Mouse (Mus musculus) brown adipose tissue, adult 24 weeks (tissue): ENCODE results near the gene Slc25a42. TPM values are rescaled to one million over a fixed set of nuclear protein-coding genes. Genes with fewer than 3 reads are reported as not detected.
"Not testable (repeated sequence)": the region's sequence is repeated elsewhere in the genome, so short reads cannot be mapped to it uniquely, and the experiment has no call there.

Source experiments
- H3K27ac ChIP-seq: fragments of 200-500 bp; replicated peaks from 2 replicates; pipeline ENCODE4 v1.5.1; 2012; ENCODE audit warnings: low read depth, mild to moderate bottlenecking, low read length
- H3K4me1 ChIP-seq: fragments of 200-500 bp; 2 replicates; pipeline ENCODE4 v1.6.1; 2012; ENCODE audit warnings: low read length, mixed read lengths; ENCODE audit not compliant: control insufficient read depth, insufficient read depth, insufficient read length
- H3K4me3 ChIP-seq: fragments of 200-500 bp; 2 replicates; pipeline ENCODE4 v1.5.1; 2012; ENCODE audit warnings: low read depth, mild to moderate bottlenecking, low read length, moderate library complexity; ENCODE audit not compliant: insufficient read depth
- polyA plus RNA-seq: library from polyadenylated mRNA; stranded (reverse); fragments of >200 nt; gene quantifications from 2 replicates; pipeline ENCODE4 v1.2.4, GENCODE M21; 2012; ENCODE audit not compliant: missing spikeins, insufficient read depth, insufficient read length

The Slc25a42 gene
- polyA plus RNA-seq, 1 experiment, result 89.9 TPM

DNA sequence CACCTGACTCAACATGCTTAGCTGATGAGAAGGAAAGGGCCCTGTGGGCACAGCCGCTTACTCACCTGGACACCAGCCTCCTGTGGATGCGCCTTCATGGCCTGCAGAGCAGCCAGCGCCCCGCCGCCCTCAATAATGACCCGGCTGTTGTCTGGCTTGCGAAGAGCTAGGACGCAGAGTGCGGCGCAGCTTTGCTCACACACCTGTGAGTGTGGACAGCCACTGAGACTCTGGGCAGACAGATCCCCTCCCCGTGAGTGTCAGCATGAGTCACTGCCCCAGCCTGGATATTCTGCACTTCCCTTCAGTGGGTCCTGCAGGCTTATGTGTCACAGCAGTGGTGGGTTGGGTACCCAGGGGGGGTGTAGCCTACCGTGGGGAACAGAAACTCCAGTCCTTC is 9.9 kb upstream of the Slc25a42 start:
- peak overlapping the region; percentile 90 for H3K27ac ChIP-seq
- H3K4me1 ChIP-seq, result peaks cover 28% of the 10 kb centered on the region
- no peak overlapping the region for H3K4me3 ChIP-seq

DNA sequence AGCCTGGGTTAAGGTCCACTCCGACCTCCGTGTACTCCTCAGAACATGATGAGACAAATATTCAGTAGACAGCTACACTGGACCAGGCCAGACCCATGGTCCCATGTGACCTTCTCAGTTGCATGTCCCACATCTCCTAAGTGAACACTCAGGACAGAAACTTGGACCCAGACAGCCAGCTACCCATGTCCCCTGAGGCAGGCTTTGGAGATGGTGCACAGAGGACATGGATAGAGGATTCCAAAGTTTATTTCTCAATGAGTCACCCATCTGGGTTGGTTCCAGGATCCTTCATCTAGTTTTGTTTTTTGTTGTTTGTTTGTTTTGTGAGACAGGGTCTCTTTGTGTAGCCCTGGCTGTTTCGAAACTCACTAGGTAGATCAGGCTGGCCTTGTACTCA is 8.8 kb upstream of the Slc25a42 start:
- Histone ChIP-seq H3K27ac (peak overlapping the region; percentile 98), H3K4me1 (peaks cover 28% of the 10 kb centered on the region), H3K4me3 (no peak overlapping the region)

DNA sequence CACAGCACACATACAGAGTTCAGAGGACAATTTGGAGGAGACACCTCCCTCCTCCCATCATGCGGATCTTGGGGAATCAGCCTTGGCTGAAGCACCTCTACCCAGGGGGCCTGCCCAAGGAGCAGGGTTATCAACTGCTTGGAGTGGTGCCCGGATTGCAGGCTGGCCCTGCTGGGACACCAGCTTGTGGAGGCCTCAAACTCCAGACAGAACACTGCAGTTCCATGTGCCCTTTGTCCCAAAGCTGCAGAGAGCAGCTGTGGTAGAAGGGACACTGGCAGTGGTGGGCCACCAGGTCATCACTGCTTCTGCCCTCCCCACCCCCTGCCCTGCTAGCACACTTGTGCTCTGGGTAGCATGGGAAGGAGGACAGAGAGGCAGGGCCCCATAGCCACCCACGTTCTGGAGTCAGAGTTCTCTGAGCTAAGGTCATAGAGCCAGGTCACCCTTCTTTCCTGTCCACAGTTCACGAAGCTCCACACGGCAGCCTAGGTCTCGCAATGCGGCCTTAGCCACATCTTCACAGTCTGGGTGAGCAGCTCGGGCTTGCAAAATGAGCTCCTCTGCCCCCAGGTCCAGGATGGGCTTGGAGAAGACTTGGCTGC is 8.2 kb upstream of the Slc25a42 start:
- Histone ChIP-seq H3K4me1 (peaks cover 32% of the 10 kb centered on the region), H3K4me3 (no peak overlapping the region), H3K27ac (peak overlapping the region; percentile 100)

DNA sequence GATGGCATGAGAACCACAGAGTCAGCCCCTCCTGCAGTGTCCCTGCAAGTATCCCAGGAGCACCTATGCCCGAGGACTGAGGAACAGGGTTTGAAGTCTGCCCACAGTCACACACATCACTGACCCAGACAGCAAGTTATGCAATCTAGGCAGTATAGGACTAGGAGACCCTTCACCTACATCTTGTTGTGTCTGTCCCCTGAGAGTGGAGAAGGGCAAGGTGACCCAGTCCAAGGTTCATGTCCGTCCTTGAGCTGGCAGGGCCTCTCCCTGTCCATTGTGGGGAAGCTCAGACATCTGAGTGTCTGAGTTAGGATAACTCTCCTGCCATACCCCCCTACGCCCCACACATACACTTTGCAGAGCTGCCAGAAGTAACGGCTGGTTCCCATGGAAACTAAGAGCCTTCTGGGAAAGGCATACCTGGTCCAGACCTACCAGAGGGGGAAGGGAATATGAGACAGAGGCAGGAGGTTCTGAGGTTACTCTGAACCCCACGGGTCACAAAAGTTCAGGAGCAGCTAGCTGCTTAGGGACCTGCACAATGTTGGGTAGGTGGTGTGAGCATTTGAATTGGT is 7.1 kb upstream of the Slc25a42 start:
- H3K27ac ChIP-seq, result peak overlapping the region; percentile 100
- H3K4me1 ChIP-seq, result peaks cover 29% of the 10 kb centered on the region
- H3K4me3 ChIP-seq, result no peak overlapping the region

DNA sequence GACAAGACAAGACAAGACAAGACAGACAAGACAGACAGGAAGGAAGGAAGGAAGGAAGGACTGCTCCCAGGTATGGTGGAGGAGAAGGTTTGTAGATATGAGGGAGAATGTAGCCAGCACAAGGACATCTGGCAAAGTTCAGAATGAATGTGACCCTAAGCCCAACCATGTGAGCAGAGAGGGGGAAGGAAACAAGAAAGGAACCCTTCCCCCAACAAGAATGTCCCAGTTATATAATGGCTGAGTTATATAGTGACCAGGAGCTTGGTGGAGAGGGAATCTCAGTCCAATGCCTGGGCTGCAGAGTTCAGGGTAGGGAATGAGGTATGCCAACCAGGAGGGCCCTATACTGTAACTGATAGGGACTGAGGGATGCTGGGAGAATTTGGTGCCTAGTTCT is 5.3 kb upstream of the Slc25a42 start:
- Histone ChIP-seq H3K27ac (peak overlapping the region; percentile 92), H3K4me3 (no peak overlapping the region), H3K4me1 (peaks cover 27% of the 10 kb centered on the region)

DNA sequence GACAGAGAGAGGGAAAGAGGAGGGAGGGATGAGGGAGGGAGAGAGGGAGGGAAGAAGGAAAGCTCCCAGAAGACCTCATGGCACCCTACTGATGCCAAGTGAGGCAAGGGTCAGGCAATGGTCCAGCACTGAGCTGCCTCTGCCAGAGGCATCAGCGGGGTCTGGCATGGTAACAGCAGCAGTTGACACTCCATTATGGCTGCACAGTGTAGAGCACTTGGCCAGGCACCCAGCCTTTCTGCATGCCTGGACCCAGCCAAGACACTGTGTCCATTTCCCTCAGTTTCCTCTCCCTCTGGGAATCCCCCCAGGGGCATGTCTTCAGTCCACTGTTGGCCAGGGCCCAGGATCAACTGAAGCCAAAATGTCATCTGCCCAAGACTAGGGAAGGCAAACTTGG is 4.5 kb upstream of the Slc25a42 start:
- H3K27ac ChIP-seq, result peak overlapping the region; percentile 92
- peaks cover 27% of the 10 kb centered on the region for H3K4me1 ChIP-seq
- no peak overlapping the region for H3K4me3 ChIP-seq

DNA sequence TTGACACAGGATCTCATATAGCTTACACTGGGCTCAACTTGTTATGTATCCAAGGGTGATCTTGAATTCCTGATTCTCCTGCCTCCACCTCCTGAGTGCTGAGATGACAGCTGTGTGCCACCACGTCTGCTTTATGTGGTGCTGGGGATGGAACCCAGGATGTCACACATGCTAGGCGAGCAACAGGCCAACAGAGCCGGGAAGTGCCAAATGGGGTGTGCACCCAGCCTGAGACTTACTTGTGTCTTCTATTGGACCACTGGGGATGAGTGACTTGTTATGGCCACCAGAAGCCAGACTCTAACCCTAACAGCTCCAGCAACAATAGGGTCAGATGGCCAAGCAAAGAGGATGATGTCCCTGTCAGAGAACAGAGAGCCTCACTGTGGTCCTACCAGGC is 4.1 kb upstream of the Slc25a42 start:
- peak overlapping the region; percentile 69 for H3K27ac ChIP-seq
- peaks cover 23% of the 10 kb centered on the region for H3K4me1 ChIP-seq
- not testable (repeated sequence) for H3K4me3 ChIP-seq

DNA sequence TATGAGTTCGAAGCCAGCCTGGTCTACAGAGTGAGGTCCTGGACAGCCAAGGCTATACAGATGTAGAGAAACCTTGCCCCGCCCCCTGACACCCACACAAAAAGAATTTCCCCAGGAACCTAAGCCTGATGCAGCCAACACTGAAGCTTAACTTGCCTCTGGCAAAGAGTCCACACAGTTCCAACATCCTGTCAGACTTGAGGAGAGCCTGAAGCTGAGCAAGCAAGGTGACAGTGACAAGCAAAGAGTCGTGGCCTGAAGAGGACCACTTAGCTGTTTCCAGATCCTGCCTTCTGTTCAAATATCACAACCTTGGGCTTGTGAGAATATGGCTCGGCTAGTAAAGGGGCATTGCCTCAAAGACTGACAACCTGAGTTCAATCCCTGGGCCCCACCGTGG is 3.0 kb upstream of the Slc25a42 start:
- Histone ChIP-seq H3K4me1 (peaks cover 18% of the 10 kb centered on the region; the same call in 1 of the 2 replicates), H3K27ac (peak overlapping the region; percentile 69), H3K4me3 (no peak overlapping the region)

DNA sequence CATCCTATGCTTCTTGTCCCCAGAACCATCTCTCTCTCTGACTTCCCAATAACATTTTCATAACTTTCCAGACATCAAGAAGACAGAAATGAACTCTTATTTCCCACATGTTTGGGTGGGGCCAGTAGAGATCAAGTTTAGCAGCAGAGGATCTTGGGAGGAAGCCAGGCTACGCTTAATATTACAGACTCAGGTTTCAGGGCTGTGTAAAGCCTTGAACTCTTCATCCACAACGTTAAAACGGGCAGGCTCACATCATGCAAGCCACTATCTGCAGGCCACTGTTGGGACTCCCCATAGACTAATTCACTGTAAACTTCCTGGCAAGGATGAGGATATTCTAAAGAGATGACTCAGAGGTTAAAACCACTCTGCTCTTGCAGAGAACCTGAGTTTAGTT is 2.3 kb upstream of the Slc25a42 start:
- no peak overlapping the region for H3K4me3 ChIP-seq
- peaks cover 13% of the 10 kb centered on the region; the same call in 1 of the 2 replicates for H3K4me1 ChIP-seq
- no peak overlapping the region for H3K27ac ChIP-seq

DNA sequence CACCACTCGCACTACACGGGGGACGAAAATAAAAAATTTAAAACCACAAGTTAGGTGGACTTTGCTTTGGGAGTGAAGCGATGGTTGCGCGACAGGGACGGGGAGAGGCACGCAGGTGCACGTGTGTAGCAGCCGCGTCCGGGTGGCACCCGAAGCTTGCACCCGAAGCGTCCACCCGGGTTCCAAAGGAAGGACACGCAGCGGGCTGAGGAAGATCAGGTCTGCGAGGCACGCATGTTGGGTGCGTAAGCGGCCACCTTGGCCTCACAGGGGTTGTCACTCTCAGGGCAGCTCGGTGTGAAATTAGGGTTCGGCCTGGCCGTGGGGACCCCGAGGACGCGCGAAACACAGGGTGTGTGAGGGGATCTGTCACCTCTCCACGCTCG is 386 bp downstream of the Slc25a42 start:
- peaks cover 4% of the 10 kb centered on the region; the same call in 1 of the 2 replicates for H3K4me1 ChIP-seq
- H3K27ac ChIP-seq, result peak overlapping the region; percentile 92
- peak overlapping the region; percentile 89 for H3K4me3 ChIP-seq

DNA sequence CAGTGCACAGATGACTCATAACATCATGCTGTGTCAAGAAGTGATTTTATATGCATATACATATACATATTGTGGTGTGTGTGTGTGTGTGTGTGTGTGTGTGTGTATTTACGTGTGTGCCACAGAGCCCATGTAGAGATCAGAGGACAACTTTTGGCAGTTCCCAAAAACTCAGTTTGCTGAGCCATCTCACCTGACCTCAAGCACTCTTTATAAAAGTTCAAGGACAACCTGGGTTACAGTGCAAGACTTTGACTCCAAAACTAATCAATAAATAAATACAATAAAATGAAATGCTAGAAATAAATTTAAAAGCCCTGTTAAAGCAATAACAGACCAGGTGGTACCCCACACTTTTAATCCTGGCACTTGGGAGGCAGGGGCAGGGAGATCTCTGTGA is 830 bp downstream of the Slc25a42 start:
- Histone ChIP-seq H3K27ac (peak overlapping the region; percentile 92), H3K4me1 (peaks cover 4% of the 10 kb centered on the region; the same call in 1 of the 2 replicates), H3K4me3 (peak overlapping the region; percentile 89)

DNA sequence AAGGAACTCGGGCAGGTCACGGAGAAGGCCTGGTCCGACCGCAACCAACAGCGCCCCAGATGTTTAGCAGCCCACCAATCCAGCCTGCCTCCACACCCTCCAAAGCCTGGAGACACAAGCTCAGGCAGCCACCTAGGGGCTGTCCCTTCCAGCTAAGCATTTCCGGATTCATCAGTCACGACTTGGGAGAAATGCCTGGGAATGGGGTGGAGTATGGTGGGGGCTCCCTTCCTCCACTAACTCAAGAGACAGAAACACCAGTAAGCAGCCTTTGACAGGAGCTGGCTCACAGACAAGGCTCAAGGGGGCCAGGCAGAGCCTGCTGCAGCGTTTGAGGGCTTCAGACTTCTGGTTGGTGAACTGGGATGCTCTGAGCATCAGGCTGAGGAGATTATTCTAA is 1.6 kb downstream of the Slc25a42 start:
- peak overlapping the region; percentile 92 for H3K27ac ChIP-seq
- peak overlapping the region; percentile 89 for H3K4me3 ChIP-seq
- peaks cover 1% of the 10 kb centered on the region; the same call in 1 of the 2 replicates for H3K4me1 ChIP-seq

DNA sequence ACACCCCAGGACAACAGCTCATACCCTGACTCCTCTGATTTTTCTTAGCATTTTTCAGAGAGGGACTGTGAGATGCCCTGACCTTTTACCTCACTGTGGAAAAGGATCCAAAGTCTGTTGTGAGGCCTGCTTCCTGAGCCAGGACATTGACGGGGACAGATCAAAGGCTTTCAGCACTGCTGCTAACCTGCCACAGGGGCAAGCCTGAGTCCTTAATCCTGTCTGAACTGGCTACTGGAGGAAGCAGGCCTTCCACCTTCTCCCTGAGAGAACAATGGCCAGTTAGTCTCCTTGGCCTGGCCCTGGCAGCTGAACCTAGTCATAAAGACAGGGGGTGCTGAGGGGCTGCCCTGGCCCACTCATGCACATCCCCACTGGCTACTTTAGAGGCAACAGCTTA is 4.0 kb downstream of the Slc25a42 start:
- peak overlapping the region; percentile 93 for H3K27ac ChIP-seq

DNA sequence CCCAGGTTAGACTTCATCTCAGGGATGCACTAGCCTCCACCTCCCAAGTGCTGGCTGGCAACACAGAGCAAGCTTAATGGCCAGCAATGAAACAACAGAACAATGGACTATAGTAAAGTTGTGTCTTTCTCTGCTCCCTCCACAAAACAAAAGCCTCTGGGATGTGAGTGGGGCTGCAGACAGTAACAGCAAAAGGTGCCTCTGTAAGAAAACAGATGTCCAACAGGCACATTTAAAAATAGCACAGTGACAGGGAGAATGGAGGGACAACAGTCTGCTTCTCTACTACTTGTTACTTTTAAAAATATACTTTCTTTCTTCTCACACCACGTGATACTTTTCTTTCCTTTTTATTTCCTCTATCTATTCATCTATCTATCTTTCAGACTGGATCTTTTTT is 7.3 kb downstream of the Slc25a42 start:
- H3K4me3 ChIP-seq, result no peak overlapping the region
- peaks cover 7% of the 10 kb centered on the region for H3K4me1 ChIP-seq
- peak overlapping the region; percentile 2; the same call in 1 of the 2 replicates for H3K27ac ChIP-seq

More for the DNA sequence above, 4.0 kb downstream of the Slc25a42 start:
- Histone ChIP-seq H3K4me3 (peak overlapping the region; percentile 54), H3K4me1 (no peaks in the 10 kb centered on the region)

DNA sequence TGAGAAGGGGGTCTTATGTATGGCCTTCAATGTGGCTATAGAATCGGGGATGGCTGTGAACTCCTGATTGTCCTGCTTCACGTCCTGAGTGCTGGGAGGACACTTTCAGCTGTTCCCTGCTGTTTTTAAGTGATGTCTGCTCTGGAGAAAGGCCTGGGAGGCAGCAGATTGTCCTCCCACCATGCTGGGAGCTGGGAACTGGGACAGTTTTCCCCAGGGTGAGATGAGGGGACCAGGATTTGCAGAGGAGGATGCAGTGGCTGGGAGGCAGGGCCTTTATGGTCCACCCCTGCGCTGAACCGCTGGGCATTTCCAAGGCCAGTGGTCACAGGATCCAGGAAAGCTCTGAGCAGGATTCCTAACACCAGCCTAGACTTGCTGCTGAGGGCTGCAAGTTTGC is 9.0 kb downstream of the Slc25a42 start:
- no peak overlapping the region for H3K4me3 ChIP-seq
- H3K4me1 ChIP-seq, result peaks cover 13% of the 10 kb centered on the region
- no peak overlapping the region for H3K27ac ChIP-seq

DNA sequence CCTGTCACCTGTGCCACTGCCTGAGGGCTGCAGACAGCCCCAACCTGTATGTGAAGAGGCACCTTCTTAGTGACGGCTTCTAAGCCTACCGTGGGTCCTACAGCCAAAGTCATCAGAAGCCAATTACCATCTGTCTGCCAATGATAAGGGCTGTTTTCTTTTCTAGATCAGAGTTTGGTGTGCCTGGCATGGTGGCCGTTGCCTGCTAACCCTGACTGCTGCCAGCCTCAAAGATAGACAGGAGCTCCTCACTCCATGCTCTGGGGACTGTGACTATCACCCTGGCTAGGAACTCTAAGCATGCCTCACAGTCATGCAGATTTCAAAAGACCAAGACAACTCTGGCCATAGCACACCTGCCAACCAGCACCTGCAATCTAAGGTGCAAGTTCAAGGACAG is 10.7 kb downstream of the Slc25a42 start:
- Histone ChIP-seq H3K4me1 (peaks cover 13% of the 10 kb centered on the region), H3K27ac (peak overlapping the region; percentile 14; the same call in 1 of the 2 replicates)

More for the DNA sequence above, 10.7 kb downstream of the Slc25a42 start:
- no peak overlapping the region for H3K4me3 ChIP-seq
